ENCODE assay signal across 23 mouse cellular contexts in genomic region chr4:48678793-48679192, GRCm38 (mm10). TPM values are rescaled to one million over a fixed set of nuclear protein-coding genes. Genes with fewer than 3 reads are reported as not detected.
DNase-seq lines count a peak whose midpoint lies in the region; ATAC-seq and TF ChIP-seq lines count a peak whose summit lies in the region.
"Had no signal": no experiment of that assay in that cellular context is flagged by ENCODE, and none has a peak within 500 bp of the region (broad histone marks: within the 10 kb centered on the region; RNA-seq: fewer than 3 reads in every experiment).

No protein-coding gene starts in this region.

- no peak overlapping the region for H3K9ac ChIP-seq in forebrain, embryonic 11.5 days (ENCODE audit: low read length)
- H3K9ac ChIP-seq in forebrain, embryonic 15.5 days (replicated peaks) = no peak overlapping the region
- no peak overlapping the region for H3K9ac ChIP-seq in hindbrain, embryonic 11.5 days (ENCODE audit: low read depth, low read length)
- H3K9ac ChIP-seq in hindbrain, embryonic 13.5 days = no peak overlapping the region
- H3K9ac ChIP-seq in limb, embryonic 11.5 days (ENCODE audit: low read length) = no peak overlapping the region
- H3K9ac ChIP-seq in midbrain, embryonic 11.5 days (ENCODE audit: low read length) = no peak overlapping the region
- no peak overlapping the region for H3K9ac ChIP-seq in midbrain, postnatal 0 days (replicated peaks; ENCODE audit: low read length, poor library complexity, severe bottlenecking)

- H3K27ac ChIP-seq in forebrain, embryonic 11.5 days (ENCODE audit: low read depth, low read length) = no peak overlapping the region
- H3K27ac ChIP-seq in forebrain, embryonic 15.5 days (replicated peaks) = no peak overlapping the region
- H3K27ac ChIP-seq in hindbrain, embryonic 11.5 days (ENCODE audit: low read depth, low read length) = no peak overlapping the region
- H3K27ac ChIP-seq in hindbrain, embryonic 13.5 days = no peak overlapping the region
- no peak overlapping the region for H3K27ac ChIP-seq in limb, embryonic 11.5 days (replicated peaks; ENCODE audit: low read depth, low read length)
- no peak overlapping the region for H3K27ac ChIP-seq in limb, embryonic 10.5 days
- no peak overlapping the region for H3K27ac ChIP-seq in midbrain, embryonic 11.5 days (ENCODE audit: low read depth, low read length)
- H3K27ac ChIP-seq in midbrain, postnatal 0 days (ENCODE audit: low read depth, low read length) = no peak overlapping the region

- H3K27me3 ChIP-seq in forebrain, embryonic 11.5 days (ENCODE audit: control insufficient read depth, insufficient read depth, low read length) = no peaks in the 10 kb centered on the region
- no peaks in the 10 kb centered on the region for H3K27me3 ChIP-seq in forebrain, embryonic 15.5 days
- no peaks in the 10 kb centered on the region for H3K27me3 ChIP-seq in hindbrain, embryonic 11.5 days (ENCODE audit: control insufficient read depth, insufficient read depth, low read length)
- H3K27me3 ChIP-seq in hindbrain, embryonic 13.5 days = no peaks in the 10 kb centered on the region
- no peaks in the 10 kb centered on the region for H3K27me3 ChIP-seq in limb, embryonic 11.5 days (ENCODE audit: control insufficient read depth, insufficient read depth, low read length)
- no peaks in the 10 kb centered on the region for H3K27me3 ChIP-seq in limb, embryonic 10.5 days (ENCODE audit: low read depth, poor library complexity, severe bottlenecking)
- no peaks in the 10 kb centered on the region for H3K27me3 ChIP-seq in midbrain, embryonic 11.5 days (ENCODE audit: control insufficient read depth, insufficient read depth, low read length)
- H3K27me3 ChIP-seq in midbrain, postnatal 0 days (ENCODE audit: insufficient read depth, low read length) = no peaks in the 10 kb centered on the region
- H3K27me3 ChIP-seq: CH12.LX, Patski had no signal

- WGBS in forebrain, embryonic 11.5 days = 87% methylated on average over 9 of the region's 9 CpGs
- WGBS in forebrain, embryonic 15.5 days = 90% methylated on average over 9 of the region's 9 CpGs
- 91% methylated on average over 9 of the region's 9 CpGs for WGBS in hindbrain, embryonic 11.5 days
- 90% methylated on average over 9 of the region's 9 CpGs for WGBS in hindbrain, embryonic 13.5 days
- WGBS in limb, embryonic 11.5 days = 94% methylated on average over 9 of the region's 9 CpGs
- WGBS in limb, embryonic 10.5 days = 94% methylated on average over 9 of the region's 9 CpGs
- WGBS in midbrain, embryonic 11.5 days = 88% methylated on average over 9 of the region's 9 CpGs
- 88% methylated on average over 9 of the region's 9 CpGs for WGBS in midbrain, postnatal 0 days

- H3K9me3 ChIP-seq in forebrain, embryonic 11.5 days (ENCODE audit: control insufficient read depth, low read length) = no peaks in the 10 kb centered on the region
- H3K9me3 ChIP-seq in forebrain, embryonic 15.5 days = no peaks in the 10 kb centered on the region
- H3K9me3 ChIP-seq in hindbrain, embryonic 11.5 days (ENCODE audit: control insufficient read depth, low read length) = no peaks in the 10 kb centered on the region
- H3K9me3 ChIP-seq in hindbrain, embryonic 13.5 days = no peaks in the 10 kb centered on the region
- H3K9me3 ChIP-seq in limb, embryonic 11.5 days (ENCODE audit: control insufficient read depth, low read length) = no peaks in the 10 kb centered on the region
- H3K9me3 ChIP-seq in limb, embryonic 10.5 days (replicated peaks) = no peaks in the 10 kb centered on the region
- H3K9me3 ChIP-seq in midbrain, embryonic 11.5 days (ENCODE audit: control insufficient read depth, low read length) = no peaks in the 10 kb centered on the region
- H3K9me3 ChIP-seq in midbrain, postnatal 0 days (ENCODE audit: low read length) = no peaks in the 10 kb centered on the region

- no peaks in the 10 kb centered on the region for H3K36me3 ChIP-seq in forebrain, embryonic 11.5 days (ENCODE audit: control insufficient read depth, insufficient read depth, low read length)
- H3K36me3 ChIP-seq in forebrain, embryonic 15.5 days = peaks cover 9% of the 10 kb centered on the region; the same call in 1 of the 2 replicates
- H3K36me3 ChIP-seq in hindbrain, embryonic 11.5 days (ENCODE audit: control insufficient read depth, insufficient read depth, low read length) = no peaks in the 10 kb centered on the region
- peaks cover 22% of the 10 kb centered on the region for H3K36me3 ChIP-seq in hindbrain, embryonic 13.5 days
- no peaks in the 10 kb centered on the region for H3K36me3 ChIP-seq in limb, embryonic 11.5 days (ENCODE audit: control insufficient read depth, insufficient read depth, low read length)
- peaks cover 41% of the 10 kb centered on the region for H3K36me3 ChIP-seq in limb, embryonic 10.5 days
- no peaks in the 10 kb centered on the region for H3K36me3 ChIP-seq in midbrain, embryonic 11.5 days (ENCODE audit: control insufficient read depth, insufficient read depth, low read length)
- H3K36me3 ChIP-seq in midbrain, postnatal 0 days (ENCODE audit: insufficient read depth, low read length) = 0 out of 2 replicates have a peak, but pooled peaks cover 2% of the 10 kb centered on the region
- H3K36me3 ChIP-seq: G1E had no signal

- no peak overlapping the region for H3K4me2 ChIP-seq in forebrain, embryonic 11.5 days (ENCODE audit: low read depth, low read length, severe bottlenecking)
- no peak overlapping the region for H3K4me2 ChIP-seq in forebrain, embryonic 15.5 days (replicated peaks)
- H3K4me2 ChIP-seq in hindbrain, embryonic 11.5 days (replicated peaks; ENCODE audit: low read depth, low read length) = no peak overlapping the region
- no peak overlapping the region for H3K4me2 ChIP-seq in hindbrain, embryonic 13.5 days
- no peak overlapping the region for H3K4me2 ChIP-seq in limb, embryonic 11.5 days (ENCODE audit: low read depth, severe bottlenecking)
- H3K4me2 ChIP-seq in midbrain, embryonic 11.5 days = no peak overlapping the region
- H3K4me2 ChIP-seq in midbrain, postnatal 0 days (ENCODE audit: low read depth, low read length, poor library complexity, severe bottlenecking) = no peak overlapping the region

- no peak for TF ChIP-seq CTCF in midbrain, postnatal 0 days (IDR thresholded peaks at IDR 0.05)

- H3K4me1 ChIP-seq in forebrain, embryonic 11.5 days (replicated peaks; ENCODE audit: control insufficient read depth, insufficient read depth, low read length) = no peaks in the 10 kb centered on the region
- H3K4me1 ChIP-seq in forebrain, embryonic 15.5 days = peaks cover 5% of the 10 kb centered on the region
- no peaks in the 10 kb centered on the region for H3K4me1 ChIP-seq in hindbrain, embryonic 11.5 days (replicated peaks; ENCODE audit: control insufficient read depth, insufficient read depth, low read length)
- no peaks in the 10 kb centered on the region for H3K4me1 ChIP-seq in hindbrain, embryonic 13.5 days (replicated peaks)
- no peaks in the 10 kb centered on the region for H3K4me1 ChIP-seq in limb, embryonic 11.5 days (ENCODE audit: control insufficient read depth, insufficient read depth, low read length)
- H3K4me1 ChIP-seq in limb, embryonic 10.5 days = peaks cover 17% of the 10 kb centered on the region; the same call in 1 of the 2 replicates
- no peaks in the 10 kb centered on the region for H3K4me1 ChIP-seq in midbrain, embryonic 11.5 days (ENCODE audit: control insufficient read depth, insufficient read depth, low read length)
- no peaks in the 10 kb centered on the region for H3K4me1 ChIP-seq in midbrain, postnatal 0 days (ENCODE audit: insufficient read depth, low read length)

- DNase-seq in forebrain, embryonic 11.5 days (ENCODE audit: low spot score) = peak; percentile 50
- DNase-seq in hindbrain, embryonic 11.5 days (ENCODE audit: low spot score) = no peak
- peak; percentile 20 for DNase-seq in limb, embryonic 11.5 days (ENCODE audit: low spot score)
- DNase-seq in limb, embryonic 10.5 days (ENCODE audit: low spot score) = no peak
- peak; percentile 88 for DNase-seq in midbrain, embryonic 11.5 days (ENCODE audit: low spot score, missing footprints)
- DNase-seq in midbrain, postnatal 0 days (ENCODE audit: low spot score) = no peak
- DNase-seq: adrenal gland, adult 2 months; adrenal gland, adult 8-10 months; adrenal gland, postnatal 10 days; adrenal gland, postnatal 14 days; adrenal gland, postnatal 25 days; adrenal gland, postnatal 36 days; B cell, adult 2 months; cerebellum, adult 11 months; cerebellum, adult 11-12 months had no signal

- 0 out of 2 replicates have a peak, but pooled peaks have one; percentile 18 for ATAC-seq in forebrain, embryonic 11.5 days (replicated peaks; ENCODE audit: low FRiP score)
- ATAC-seq in forebrain, embryonic 15.5 days (replicated peaks) = no peak
- ATAC-seq in hindbrain, embryonic 11.5 days (ENCODE audit: low FRiP score) = 0 out of 2 replicates have a peak, but pooled peaks have one; percentile 18
- no peak for ATAC-seq in hindbrain, embryonic 13.5 days (ENCODE audit: low FRiP score)
- no peak for ATAC-seq in limb, embryonic 11.5 days (ENCODE audit: insufficient number of reproducible peaks, low FRiP score, low TSS enrichment, low read depth)
- no peak for ATAC-seq in midbrain, embryonic 11.5 days (ENCODE audit: low FRiP score)
- no peak for ATAC-seq in midbrain, postnatal 0 days (ENCODE audit: low FRiP score)
- ATAC-seq: activated CD4-positive, CD25-positive, alpha-beta regulatory T cell, adult 4 months; CD4-positive, CD25-positive, alpha-beta regulatory T cell, adult 4 months; Patski had no signal

- no peak overlapping the region for H3K4me3 ChIP-seq in forebrain, embryonic 11.5 days (ENCODE audit: low read depth, low read length)
- no peak overlapping the region for H3K4me3 ChIP-seq in forebrain, embryonic 15.5 days
- no peak overlapping the region for H3K4me3 ChIP-seq in hindbrain, embryonic 11.5 days (ENCODE audit: low read depth, low read length)
- H3K4me3 ChIP-seq in hindbrain, embryonic 13.5 days = no peak overlapping the region
- no peak overlapping the region for H3K4me3 ChIP-seq in limb, embryonic 11.5 days (ENCODE audit: low read depth, low read length)
- H3K4me3 ChIP-seq in limb, embryonic 10.5 days = no peak overlapping the region
- H3K4me3 ChIP-seq in midbrain, embryonic 11.5 days (ENCODE audit: low read depth, low read length) = no peak overlapping the region
- no peak overlapping the region for H3K4me3 ChIP-seq in midbrain, postnatal 0 days (ENCODE audit: low read depth, low read length)

RNA-seq across cellular contexts. Expression of gene Cavin4, which starts 15.5 kb away (rescaled TPM):
- 1.0 and 1.3 TPM in 2 replicates for polyA plus RNA-seq in forebrain, embryonic 11.5 days (2014; fragmentation: Nextera tagmentation; extraction: Ambion mirVana)
- polyA plus RNA-seq in forebrain, embryonic 15.5 days (2015; fragmentation: Nextera tagmentation; extraction: Ambion mirVana) = 1.6 TPM in 2 replicates
- polyA plus RNA-seq in hindbrain, embryonic 11.5 days (2014; fragmentation: Nextera tagmentation; extraction: Ambion mirVana) = 2.1 and 3.8 TPM in 2 replicates
- 1.9 and 2.2 TPM in 2 replicates for polyA plus RNA-seq in hindbrain, embryonic 13.5 days (2015; fragmentation: Nextera tagmentation; extraction: Ambion mirVana)
- 1.7 TPM in 2 replicates for polyA plus RNA-seq in limb, embryonic 11.5 days (2014; fragmentation: Nextera tagmentation; extraction: Ambion mirVana)
- polyA plus RNA-seq in limb, embryonic 10.5 days (2016; fragmentation: Nextera tagmentation; extraction: Ambion mirVana) = 1.3 and 1.6 TPM in 2 replicates
- 1.6 and 2.1 TPM in 2 replicates for polyA plus RNA-seq in midbrain, embryonic 11.5 days (2014; fragmentation: Nextera tagmentation; extraction: Ambion mirVana)
- total RNA-seq in midbrain, postnatal 0 days (2014; rRNA removed) = 0.76 and 1.4 TPM in 2 replicates
- 0.79 and 1.0 TPM in 2 replicates for polyA plus RNA-seq in midbrain, postnatal 0 days (2015; fragmentation: Nextera tagmentation; extraction: Ambion mirVana)
- total RNA-seq: MEL had no signal
- polyA plus RNA-seq: activated CD4-positive, CD25-positive, alpha-beta regulatory T cell, adult 4 months; adrenal gland, adult 2 months; CD4-positive, CD25-positive, alpha-beta regulatory T cell, adult 4 months; G1E had no signal

Comparison
In these comparisons a context has a peak if more than half of its experiments do, and no peak if none do; other contexts are left out.
1. ATAC-seq: peak in forebrain, embryonic 11.5 days (single experiment) and hindbrain, embryonic 11.5 days (single experiment); none in forebrain, embryonic 15.5 days (single experiment), hindbrain, embryonic 13.5 days (single experiment), limb, embryonic 11.5 days (single experiment), midbrain, embryonic 11.5 days (single experiment) and midbrain, postnatal 0 days (single experiment).
2. DNase-seq: peak in forebrain, embryonic 11.5 days (single experiment), limb, embryonic 11.5 days (single experiment) and midbrain, embryonic 11.5 days (single experiment); none in hindbrain, embryonic 11.5 days (single experiment), limb, embryonic 10.5 days (single experiment) and midbrain, postnatal 0 days (single experiment).